Mouse (Mus musculus) MEL (cell line): ENCODE data around the gene Rmnd1.

Experiments
- CHD1 ChIP-seq: IDR thresholded peaks from 2 replicates; pipeline ENCODE4 v1.6.1; 2012; ENCODE audit warnings: low read depth, mild to moderate bottlenecking, inconsistent platforms, low read length, improper control_type of control experiment
- CTCF ChIP-seq, 3 experiments: IDR thresholded peaks in 2 of 3; conservative IDR thresholded peaks in 1 of 3; 2 replicates each; pipeline ENCODE4 v1.5.1; 2011 to 2012; ENCODE audit warnings: low read length in 3 of 3, low read depth in 2 of 3, mild to moderate bottlenecking in 2 of 3, improper control_type of control experiment in 1 of 3, inconsistent platforms in 1 of 3, mixed read lengths in 1 of 3, moderate library complexity in 1 of 3; ENCODE audit not compliant: control insufficient read depth in 1 of 3, insufficient read depth in 1 of 3, poor library complexity in 1 of 3, severe bottlenecking in 1 of 3
- ELF1 ChIP-seq: IDR thresholded peaks from 2 replicates; pipeline ENCODE4 v1.6.1; 2014; ENCODE audit warnings: low read depth, mild to moderate bottlenecking, inconsistent platforms, low read length, improper control_type of control experiment, moderate library complexity
- GATA1 ChIP-seq: IDR thresholded peaks from 2 replicates; pipeline ENCODE4 v1.6.1; 2011; ENCODE audit warnings: low read depth, low read length, improper control_type of control experiment
- JUND ChIP-seq: IDR thresholded peaks from 2 replicates; pipeline ENCODE4 v1.6.1; 2011; ENCODE audit warnings: low read depth, mild to moderate bottlenecking, improper control_type of control experiment, low read length
- MAX ChIP-seq: IDR thresholded peaks from 2 replicates; pipeline ENCODE4 v1.6.1; 2011; ENCODE audit warnings: low read length, improper control_type of control experiment
- NELFE ChIP-seq: IDR thresholded peaks from 2 replicates; pipeline ENCODE4 v1.6.1; 2011; ENCODE audit warnings: low read depth, low read length, improper control_type of control experiment
- POLR2A ChIP-seq, 2 experiments: IDR thresholded peaks; 2 replicates each; pipeline ENCODE4 v1.6.1; 2011 to 2012; ENCODE audit warnings: low read length in 2 of 2, mild to moderate bottlenecking in 2 of 2, control low read depth in 1 of 2, improper control_type of control experiment in 1 of 2, low read depth in 1 of 2, moderate library complexity in 1 of 2; ENCODE audit not compliant: control insufficient read depth in 1 of 2, insufficient read depth in 1 of 2, poor library complexity in 1 of 2
- TBP ChIP-seq: IDR thresholded peaks from 2 replicates; pipeline ENCODE4 v1.8.0; 2011; ENCODE audit warnings: low read depth, low read length, improper control_type of control experiment
- USF2 ChIP-seq, 2 experiments: IDR thresholded peaks; 2 replicates each; pipeline ENCODE4 v1.6.1; 2011 to 2012; ENCODE audit warnings: improper control_type of control experiment in 2 of 2, low read length in 2 of 2, borderline replicate concordance in 1 of 2, inconsistent platforms in 1 of 2, low read depth in 1 of 2, mild to moderate bottlenecking in 1 of 2; ENCODE audit not compliant: insufficient read depth in 1 of 2
- ZC3H11A ChIP-seq: IDR thresholded peaks from 2 replicates; pipeline ENCODE4 v1.6.1; 2012; ENCODE audit warnings: low read depth, mild to moderate bottlenecking, inconsistent platforms, low read length, improper control_type of control experiment
- ZMIZ1 ChIP-seq: IDR thresholded peaks from 2 replicates; pipeline ENCODE4 v1.6.1; 2012; ENCODE audit warnings: low read depth, mild to moderate bottlenecking, inconsistent platforms, low read length, improper control_type of control experiment, moderate library complexity
- ZNF384 ChIP-seq: IDR thresholded peaks from 2 replicates; pipeline ENCODE4 v1.6.1; 2012; ENCODE audit warnings: low read depth, mild to moderate bottlenecking, inconsistent platforms, low read length, improper control_type of control experiment

DNA sequence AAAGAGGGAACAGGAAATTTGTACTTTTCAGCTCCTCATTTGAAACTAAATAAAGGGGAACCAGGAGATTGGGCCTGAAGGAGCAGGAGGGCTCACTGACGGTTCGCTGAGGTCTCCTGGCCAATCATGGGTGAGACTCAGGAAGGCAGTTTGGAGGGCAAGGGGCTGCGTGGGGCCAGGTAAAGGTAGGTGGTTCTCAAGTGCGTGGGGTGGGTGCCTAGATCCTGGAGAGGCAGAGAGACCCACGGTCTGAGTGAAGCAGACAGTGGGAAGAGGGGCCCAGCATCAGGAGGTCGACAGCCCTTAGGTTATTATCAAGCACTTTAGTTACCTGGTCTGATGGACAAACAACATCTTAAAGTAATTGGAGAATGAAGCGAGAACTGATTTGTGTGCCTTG lies 57.9 kb downstream of the Rmnd1 start:
- no peak for TF ChIP-seq USF2 (IDR thresholded peaks at IDR 0.05; ENCODE audit: borderline replicate concordance in 1 of 2, insufficient read depth in 1 of 2, low read depth in 1 of 2, low read length in 2 of 2)
- no peak for TF ChIP-seq JUND
- TF ChIP-seq TBP: no peak
- no peak for TF ChIP-seq ZMIZ1
- no peak for TF ChIP-seq MAX
- TF ChIP-seq NELFE: no peak
- TF ChIP-seq CHD1: no peak
- no peak for TF ChIP-seq CTCF (IDR thresholded peaks at IDR 0.05 in 2 of 3, conservative IDR thresholded peaks at IDR 0.05 in 1 of 3; ENCODE audit: control insufficient read depth in 1 of 3, insufficient read depth in 1 of 3, low read depth in 2 of 3, low read length in 3 of 3, poor library complexity in 1 of 3, severe bottlenecking in 1 of 3)
- TF ChIP-seq ZNF384: no peak
- no peak for TF ChIP-seq POLR2A (IDR thresholded peaks at IDR 0.05; ENCODE audit: control insufficient read depth in 1 of 2, insufficient read depth in 1 of 2, low read depth in 1 of 2, low read length in 2 of 2, poor library complexity in 1 of 2)
- TF ChIP-seq GATA1: no peak
- no peak for TF ChIP-seq ZC3H11A
- no peak for TF ChIP-seq ELF1
